Mouse (Mus musculus): ENCODE data around the gene Btd.

GRCm38 (mm10) chr14:31604916-31605315 lies 35.9 kb upstream of the Btd start:
- TF ChIP-seq POLR2A (IDR thresholded peaks at IDR 0.05; ENCODE audit: extremely low read depth, insufficient read depth, low read length) (no peak), CTCF (IDR thresholded peaks at IDR 0.05; ENCODE audit: low read depth, low read length) (0 out of 2 replicates have a peak, but pooled peaks have one; percentile 1)
